ENCODE assay signal across 8 mouse cellular contexts in genomic region chrX:83867469-83867868, GRCm38 (mm10).
DNase-seq lines count a peak whose midpoint lies in the region; ATAC-seq and TF ChIP-seq lines count a peak whose summit lies in the region.
"Not testable (repeated sequence)": the region's sequence is repeated elsewhere in the genome, so short reads cannot be mapped to it uniquely, and the experiment has no call there.

No protein-coding gene starts in this region.

- peaks cover 31% of the 10 kb centered on the region for H3K9me3 ChIP-seq in E14TG2a.4 (ENCODE audit: low read length)
- not testable (repeated sequence) for H3K9me3 ChIP-seq in limb, embryonic 11.5 days (ENCODE audit: control insufficient read depth, low read length)

- H3K27ac ChIP-seq in kidney, adult 2 months (ENCODE audit: insufficient read depth, low read depth, low read length); limb, embryonic 11.5 days (replicated peaks; ENCODE audit: low read depth, low read length): not testable (repeated sequence)

- H3K27me3 ChIP-seq in E14TG2a.4 (ENCODE audit: insufficient read depth, low read length); kidney, adult 2 months (replicated peaks; ENCODE audit: control insufficient read depth, insufficient read depth, low read length); limb, embryonic 11.5 days (ENCODE audit: control insufficient read depth, insufficient read depth, low read length): not testable (repeated sequence)

- H3K4me2 ChIP-seq in limb, embryonic 11.5 days (ENCODE audit: low read depth, severe bottlenecking): not testable (repeated sequence)

- ATAC-seq in limb, embryonic 11.5 days (ENCODE audit: insufficient number of reproducible peaks, low FRiP score, low TSS enrichment, low read depth): not testable (repeated sequence)
- ATAC-seq in megakaryocyte progenitor cell, adult 5-6 weeks (replicated peaks; ENCODE audit: poor library complexity): peak; percentile 52; the same call in 1 of the 2 replicates

- TF ChIP-seq CTCF in E14TG2a.4 (conservative IDR thresholded peaks at IDR 0.05; ENCODE audit: low read length): peak; percentile 27; the same call in 1 of the 2 replicates
- 0 out of 2 replicates have a peak, but pooled peaks have one; percentile 17 for TF ChIP-seq CTCF in kidney, adult 2 months (conservative IDR thresholded peaks at IDR 0.05; ENCODE audit: insufficient read depth, insufficient read length, low read depth, low read length)

- TF ChIP-seq POLR2A in kidney, adult 2 months (IDR thresholded peaks at IDR 0.05; ENCODE audit: low read depth, low read length): not testable (repeated sequence)

- 39% methylated on average over 9 of the region's 9 CpGs for WGBS in kidney, adult 2 months
- WGBS in limb, embryonic 11.5 days: 48% methylated on average over 9 of the region's 9 CpGs

- not testable (repeated sequence) for H3K9ac ChIP-seq in limb, embryonic 11.5 days (ENCODE audit: low read length)

- H3K36me3 ChIP-seq in E14TG2a.4 (ENCODE audit: insufficient read depth, low read length); kidney, adult 2 months (ENCODE audit: control insufficient read depth, insufficient read depth, low read length); limb, embryonic 11.5 days (ENCODE audit: control insufficient read depth, insufficient read depth, low read length): not testable (repeated sequence)

- H3K4me1 ChIP-seq in E14TG2a.4 (replicated peaks; ENCODE audit: low read depth, low read length); kidney, adult 2 months (ENCODE audit: control insufficient read depth, insufficient read depth, low read length); limb, embryonic 11.5 days (ENCODE audit: control insufficient read depth, insufficient read depth, low read length): not testable (repeated sequence)

- not testable (repeated sequence) for H3K4me3 ChIP-seq in E14TG2a.4 (replicated peaks; ENCODE audit: low read length); kidney, adult 2 months (ENCODE audit: insufficient read depth, low read depth, low read length); limb, embryonic 11.5 days (ENCODE audit: low read depth, low read length)

- DNase-seq in adrenal gland, postnatal 25 days: peak; percentile 2
- peak; percentile 38 for DNase-seq in embryo, embryonic 11 days
- DNase-seq in gastrocnemius, postnatal 10 days: peak; percentile 7
- DNase-seq in kidney, adult 2 months: peak; percentile 0
- DNase-seq in limb, embryonic 11.5 days (ENCODE audit: low spot score): peak; percentile 42
- peak; percentile 37 for DNase-seq in testis, postnatal 10 days (ENCODE audit: low spot score)
